Mouse (Mus musculus) kidney, postnatal 10 days (tissue): ENCODE measurements at regions not wholly inside any gene's neighbourhood (a gene's known extent, or its start where the extent isn't known, plus 50 kb on each side); places are given as distances from the start of the nearest gene placed in this dataset.

Source experiments
- DNase-seq: peaks from one replicate; pipeline ENCODE4 v3.0.0; 2021; ENCODE audit warnings: mixed read lengths

DNA sequence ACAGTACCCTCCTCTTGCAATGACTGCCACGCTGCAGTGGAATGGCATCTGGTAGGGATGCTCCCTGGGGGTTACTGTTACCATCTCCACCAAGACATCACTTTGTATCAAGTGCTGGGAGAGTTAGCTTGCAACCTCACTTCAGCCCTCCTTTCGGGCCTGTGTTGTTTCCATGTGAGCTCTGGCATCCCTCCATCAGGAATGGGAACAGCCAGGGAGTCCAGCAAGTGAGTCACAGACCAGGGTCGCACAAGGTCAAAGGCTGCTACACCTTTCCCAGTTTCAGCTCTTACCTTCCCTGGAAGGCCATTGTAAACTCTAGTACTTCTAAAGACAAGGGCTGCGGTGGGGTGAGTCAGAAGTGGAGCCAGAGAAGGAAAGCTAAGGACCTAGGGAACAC, 302.3 kb upstream of the Klf3 start:
- no peak for DNase-seq

DNA sequence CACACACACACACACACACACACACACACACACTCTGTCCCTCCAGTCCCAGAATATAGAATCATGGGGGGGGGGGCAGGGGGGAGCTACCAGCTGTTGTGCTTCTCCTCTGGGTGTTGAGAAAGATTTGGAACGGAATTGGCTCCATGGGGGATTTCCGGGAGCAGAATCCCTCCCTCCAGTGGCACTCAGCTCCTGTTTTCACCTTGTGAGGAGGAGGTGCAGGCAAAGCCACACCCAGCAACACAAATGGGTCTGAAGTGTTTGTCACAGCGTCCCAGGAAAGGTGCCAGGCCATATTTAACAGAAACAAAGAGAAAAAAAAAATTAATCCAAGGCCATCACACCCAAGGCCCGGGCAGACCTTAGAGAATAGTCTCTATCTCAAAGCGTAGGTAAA, 301.4 kb upstream of the Klf3 start:
- no peak for DNase-seq

GRCm38 (mm10) chr5:64503514-64503913, 299.7 kb upstream of the Klf3 start:
- DNase-seq: peak; percentile 54

GRCm38 (mm10) chr5:64504507-64504906, 298.7 kb upstream of the Klf3 start:
- DNase-seq: no peak

GRCm38 (mm10) chr5:64505227-64505834, 297.9 kb upstream of the Klf3 start:
- peak; percentile 87 for DNase-seq

DNA sequence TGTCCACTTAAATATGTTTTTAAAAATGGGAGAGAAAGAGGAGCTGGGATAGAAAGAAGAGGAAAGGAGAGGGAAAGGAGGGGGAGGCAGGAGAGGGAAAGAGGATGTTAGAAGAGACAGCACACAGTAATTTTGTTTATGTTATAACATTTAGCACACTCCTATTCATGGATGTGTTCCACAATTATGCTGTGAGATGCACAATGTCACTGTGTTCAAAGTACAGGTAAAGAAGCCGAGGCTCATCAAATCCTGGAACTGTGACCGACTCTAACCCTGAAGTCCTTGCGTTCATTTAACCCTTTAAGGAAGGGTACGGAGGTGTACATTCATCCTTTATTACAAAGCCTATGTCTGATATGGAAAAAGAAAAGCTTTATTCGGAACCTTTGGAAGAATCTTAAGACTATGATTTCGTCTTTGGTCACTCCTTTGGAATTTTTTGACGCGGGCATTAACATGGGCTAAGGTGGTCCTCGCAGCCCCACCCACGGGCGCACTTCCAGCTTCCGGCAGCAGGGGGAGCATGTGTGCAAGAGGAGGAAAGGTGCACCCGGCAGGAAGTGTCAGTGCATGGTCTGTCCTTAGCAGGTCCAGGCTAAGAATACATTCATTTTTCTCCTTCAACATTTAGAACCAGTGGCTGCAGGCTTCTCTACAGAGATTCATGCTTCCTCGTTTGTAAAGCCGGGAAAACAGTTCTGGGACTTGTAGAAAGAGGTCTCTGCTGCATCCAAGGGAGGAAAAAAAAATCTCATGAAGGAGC, 297.2 kb upstream of the Klf3 start:
- DNase-seq: peak; percentile 93

- DNase-seq: no peak
Observed at GRCm38 (mm10) chr5:64508565-64508964, 294.6 kb upstream of the Klf3 start.

DNA sequence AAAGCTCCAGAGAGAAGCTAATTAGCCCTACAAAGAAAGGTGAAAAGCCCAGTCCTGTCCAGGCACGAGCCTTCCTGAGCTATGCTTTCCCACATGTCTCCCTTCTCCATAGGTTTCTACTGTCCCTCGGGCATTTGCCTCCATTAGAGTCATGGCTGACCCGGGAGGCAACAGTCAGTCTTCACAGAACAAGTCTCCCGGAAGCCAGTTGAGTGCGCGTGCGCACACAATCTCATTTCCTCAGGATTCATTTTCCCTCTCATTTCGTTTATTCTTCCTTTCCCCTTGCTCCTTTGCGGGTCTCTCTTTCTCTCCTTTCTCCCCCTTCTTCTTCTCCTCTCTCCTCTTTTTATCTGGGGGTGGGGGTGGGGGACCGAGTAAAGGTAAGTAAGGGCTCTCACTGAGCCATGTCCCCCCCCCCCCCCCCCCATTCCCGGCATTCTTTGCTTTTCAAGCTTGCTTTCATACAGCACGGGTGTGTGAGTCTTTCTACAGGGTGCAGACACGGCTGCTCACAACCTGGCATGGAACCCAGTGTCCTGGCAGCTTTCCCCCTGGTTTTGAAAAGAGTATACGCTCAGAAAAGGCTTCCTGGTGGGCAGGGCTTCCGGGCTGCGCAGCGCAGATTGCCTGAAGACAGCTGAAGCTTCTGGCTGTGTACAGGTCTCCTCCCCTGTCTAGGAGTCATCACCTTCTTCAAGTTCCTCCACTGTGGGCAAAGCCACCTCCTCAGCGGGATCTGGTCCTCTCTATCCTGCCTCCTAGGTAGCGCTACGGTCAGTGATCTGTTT, 289.8 kb upstream of the Klf3 start:
- DNase-seq: no peak

- DNase-seq: no peak
Observed at GRCm38 (mm10) chr5:64516115-64516665, 287.0 kb upstream of the Klf3 start.

- DNase-seq: no peak
Observed at GRCm38 (mm10) chr5:64517241-64517640, 285.9 kb upstream of the Klf3 start.

- DNase-seq: peak; percentile 55
Observed at GRCm38 (mm10) chr5:64517835-64518234, 285.4 kb upstream of the Klf3 start.

DNA sequence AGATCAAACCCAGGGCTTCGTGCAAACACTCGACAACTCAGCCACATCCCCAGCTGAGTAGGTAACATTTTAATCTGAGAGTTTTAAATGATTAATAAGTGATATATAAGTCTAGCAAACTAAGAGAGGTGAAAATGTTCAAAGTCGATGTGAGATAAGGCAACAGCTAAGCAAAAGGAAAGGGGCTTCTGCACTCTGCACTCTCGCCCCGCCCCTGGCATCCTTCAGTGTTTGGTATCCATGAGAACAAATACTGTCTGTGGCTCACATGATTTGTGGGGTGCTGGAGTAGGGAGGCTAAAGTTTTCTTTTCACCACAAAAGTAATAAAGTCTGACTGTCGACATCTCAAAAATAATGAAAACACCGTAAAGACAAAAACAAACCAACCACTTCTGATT, 284.2 kb upstream of the Klf3 start:
- DNase-seq: peak; percentile 62

DNA sequence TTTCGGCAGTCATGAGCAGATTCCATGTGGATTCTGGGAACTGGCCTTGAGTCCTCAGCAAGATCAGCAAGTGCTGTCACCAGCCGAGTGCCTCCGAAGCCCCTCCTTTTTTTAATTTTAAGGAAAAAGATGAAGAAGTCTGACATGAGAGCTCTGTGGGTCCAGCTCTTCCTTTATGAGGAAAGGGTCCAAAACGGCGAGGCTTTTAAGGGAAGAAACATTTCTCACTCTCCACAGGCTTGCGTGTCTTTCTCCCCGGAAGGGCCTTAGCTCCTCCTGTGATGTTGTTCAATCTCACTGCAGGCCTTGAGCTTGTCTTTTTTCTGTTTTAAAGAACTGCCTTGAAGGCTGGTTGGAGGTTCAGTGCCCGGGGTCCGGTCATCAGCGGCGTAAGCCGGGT, 283.5 kb upstream of the Klf3 start:
- DNase-seq: no peak

DNA sequence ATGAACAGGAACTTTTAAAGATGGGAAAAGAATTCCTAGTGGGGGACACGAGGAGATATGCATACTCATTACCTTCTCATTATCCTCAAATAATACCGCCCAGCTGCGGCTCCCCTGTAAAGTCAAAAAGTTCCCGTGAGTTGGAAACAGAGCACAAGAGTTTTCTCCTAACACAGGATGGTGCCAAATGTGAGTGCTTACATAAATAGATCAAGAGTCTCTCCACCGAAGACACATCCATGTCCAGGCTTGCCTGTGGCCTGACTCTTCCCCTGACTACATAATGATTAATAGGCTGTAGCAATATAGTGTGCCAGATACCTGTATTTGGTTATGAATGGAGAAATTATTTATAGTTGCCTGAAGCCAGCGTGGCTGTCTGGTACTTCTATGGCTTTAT, 281.8 kb upstream of the Klf3 start:
- DNase-seq: no peak

- DNase-seq: no peak
Observed at GRCm38 (mm10) chr5:64521969-64522368, 281.2 kb upstream of the Klf3 start.

- DNase-seq: no peak
Observed at GRCm38 (mm10) chr5:64526521-64526920, 276.7 kb upstream of the Klf3 start.

DNA sequence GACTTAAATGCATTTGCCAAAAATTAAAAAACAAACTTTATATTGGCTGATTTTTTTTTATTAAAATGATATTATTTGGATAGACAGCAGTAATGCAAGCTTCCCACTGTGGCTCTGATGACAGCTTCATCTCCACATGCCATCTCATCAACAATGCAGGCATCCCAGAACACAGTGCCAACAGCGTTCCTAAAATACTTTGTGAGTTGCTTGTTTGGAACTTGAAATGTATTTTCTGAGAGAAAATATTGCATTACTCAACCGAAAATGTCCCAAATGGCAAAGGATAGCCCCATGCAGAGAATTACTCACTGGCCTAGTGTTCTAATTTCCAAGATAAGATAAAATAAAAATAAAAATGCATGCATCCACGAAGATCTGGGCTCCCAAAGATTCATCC, 275.2 kb upstream of the Klf3 start:
- no peak for DNase-seq

- DNase-seq: no peak
Observed at GRCm38 (mm10) chr5:64534371-64534770, 268.8 kb upstream of the Klf3 start.

DNA sequence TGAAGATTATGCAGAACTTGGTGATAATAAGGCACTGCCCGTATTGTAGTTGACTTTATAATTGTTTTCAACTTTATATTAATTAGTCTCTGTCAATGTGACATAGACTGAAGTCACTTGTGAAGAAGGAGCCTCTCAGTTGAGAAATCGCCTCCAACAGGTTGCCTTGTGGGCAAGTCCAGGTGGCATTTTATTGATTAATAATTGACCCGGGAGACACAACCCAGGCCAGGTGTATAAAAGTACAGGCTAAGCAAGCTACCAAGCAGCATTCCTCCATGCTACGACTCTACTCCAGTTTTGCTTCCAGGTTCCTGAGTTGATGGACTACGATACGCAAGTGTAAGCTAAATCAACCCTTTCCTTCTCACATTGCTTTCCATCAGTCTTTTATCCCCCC, 268.2 kb upstream of the Klf3 start:
- DNase-seq: no peak

- DNase-seq: no peak
Observed at GRCm38 (mm10) chr5:64535546-64535945, 267.6 kb upstream of the Klf3 start.

GRCm38 (mm10) chr5:64536393-64537112, 266.6 kb upstream of the Klf3 start:
- DNase-seq: peak; percentile 68

- DNase-seq: no peak
Observed at GRCm38 (mm10) chr5:64537113-64537780, 265.9 kb upstream of the Klf3 start.
